Mouse (Mus musculus) spleen, adult 2 months (tissue): Measurements from ENCODE around the gene Casp8. TPM values are rescaled to one million over a fixed set of nuclear protein-coding genes. Genes with fewer than 3 reads are reported as not detected.

ENCODE experiments used
- DNase-seq, 2 experiments: peaks; one replicate each; pipeline versions ENCODE4 v3.0.0 to v3.0.0-alpha.2; 2012 to 2021; ENCODE audit warnings: low spot score in 2 of 2, low read depth in 1 of 2
- H3K27ac ChIP-seq: fragments of 200-500 bp; 2 replicates; pipeline ENCODE4 v1.5.1; 2012; ENCODE audit warnings: low read length, inconsistent platforms; ENCODE audit not compliant: insufficient read depth
- H3K27me3 ChIP-seq: fragments of 200-500 bp; 2 replicates; pipeline ENCODE4 v1.6.1; 2012; ENCODE audit warnings: mild to moderate bottlenecking, moderate library complexity, low read length, inconsistent platforms; ENCODE audit not compliant: control insufficient read depth, insufficient read depth
- H3K36me3 ChIP-seq: fragments of 200-500 bp; 2 replicates; pipeline ENCODE4 v1.6.1; 2012; ENCODE audit warnings: mild to moderate bottlenecking, low read length, inconsistent platforms; ENCODE audit not compliant: control insufficient read depth, insufficient read depth
- H3K4me1 ChIP-seq: fragments of 200-500 bp; 2 replicates; pipeline ENCODE4 v1.6.1; 2011; ENCODE audit warnings: inconsistent platforms; ENCODE audit not compliant: control insufficient read depth, insufficient read depth, insufficient read length
- H3K4me3 ChIP-seq: fragments of 200-500 bp; 2 replicates; pipeline ENCODE4 v1.5.1; 2011; ENCODE audit warnings: mild to moderate bottlenecking, inconsistent platforms; ENCODE audit not compliant: insufficient read depth, insufficient read length; ENCODE audit errors: extremely low read depth
- CTCF ChIP-seq: fragments of 200-500 bp; IDR thresholded peaks from 2 replicates; pipeline ENCODE4 v1.5.1; 2011; ENCODE audit warnings: mild to moderate bottlenecking, inconsistent platforms; ENCODE audit not compliant: insufficient read depth, insufficient read length, insufficient replicate concordance; ENCODE audit errors: extremely low read depth
- POLR2A ChIP-seq: fragments of 200-500 bp; IDR thresholded peaks from 2 replicates; pipeline ENCODE4 v1.6.1; 2011; ENCODE audit warnings: low read depth, low read length, inconsistent platforms
- WGBS: fragments of 180-500 bp; shearing (Covaris S2); methylation state at CpG from one replicate; pipeline ENCODE4 v1.1.7; 2018; 5-methylcytosine and 5-hydroxymethylcytosine counted together
- polyA plus RNA-seq: library from polyadenylated mRNA; depleted of rRNA; stranded (reverse); fragments of >200 nt; gene quantifications from 2 replicates; pipeline ENCODE4 v1.2.3, GENCODE M21; 2012

Gene Casp8
- polyA plus RNA-seq, 1 experiment = 6.3 TPM

DNA sequence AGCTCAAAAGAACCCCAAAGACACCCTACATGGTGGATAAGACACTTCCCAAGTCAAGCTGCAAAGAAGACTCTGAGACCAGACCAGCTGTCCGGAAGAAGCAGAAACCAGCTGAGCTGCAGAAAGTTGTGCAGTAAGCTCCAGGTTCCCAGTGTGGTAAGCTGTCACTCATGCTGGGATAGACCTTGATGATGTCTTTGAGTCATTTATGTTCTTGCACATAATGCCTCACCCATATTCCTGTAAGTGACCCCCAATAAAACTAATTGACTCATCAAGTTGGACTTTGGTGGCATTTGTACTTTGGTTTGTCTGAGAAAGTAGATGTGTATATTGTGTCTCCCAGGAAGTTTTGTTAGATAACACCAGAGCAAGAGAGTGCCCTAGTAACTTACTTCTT is 17.6 kb upstream of the Casp8 start:
- 90% methylated on average over 1 of the region's 1 CpGs for WGBS
- Histone ChIP-seq H3K27ac (no peak overlapping the region), H3K4me3 (no peak overlapping the region), H3K27me3 (no peaks in the 10 kb centered on the region), H3K36me3 (no peaks in the 10 kb centered on the region), H3K4me1 (peaks cover 13% of the 10 kb centered on the region)
- no peak for DNase-seq
- TF ChIP-seq POLR2A (no peak), CTCF (no peak)

- whole genome bisulfite sequencing = 22% methylated on average over 1 of the region's 1 CpGs
- TF ChIP-seq CTCF (no peak), POLR2A (no peak)
- DNase-seq = peak; percentile 33 to 49
- H3K27me3 ChIP-seq = no peaks in the 10 kb centered on the region
- H3K4me1 ChIP-seq = peaks cover 11% of the 10 kb centered on the region
- no peaks in the 10 kb centered on the region for H3K36me3 ChIP-seq
- H3K4me3 ChIP-seq = no peak overlapping the region
- no peak overlapping the region for H3K27ac ChIP-seq
Observed at GRCm38 (mm10) chr1:58778226-58778625, 16.9 kb upstream of the Casp8 start.

GRCm38 (mm10) chr1:58786276-58786675 is 8.9 kb upstream of the Casp8 start:
- 88% methylated on average over 2 of the region's 2 CpGs for WGBS
- no peak for TF ChIP-seq POLR2A
- TF ChIP-seq CTCF = no peak
- Histone ChIP-seq H3K27me3 (no peaks in the 10 kb centered on the region), H3K4me1 (no peaks in the 10 kb centered on the region), H3K4me3 (no peak overlapping the region), H3K36me3 (no peaks in the 10 kb centered on the region), H3K27ac (no peak overlapping the region)
- DNase-seq = no peak

DNA sequence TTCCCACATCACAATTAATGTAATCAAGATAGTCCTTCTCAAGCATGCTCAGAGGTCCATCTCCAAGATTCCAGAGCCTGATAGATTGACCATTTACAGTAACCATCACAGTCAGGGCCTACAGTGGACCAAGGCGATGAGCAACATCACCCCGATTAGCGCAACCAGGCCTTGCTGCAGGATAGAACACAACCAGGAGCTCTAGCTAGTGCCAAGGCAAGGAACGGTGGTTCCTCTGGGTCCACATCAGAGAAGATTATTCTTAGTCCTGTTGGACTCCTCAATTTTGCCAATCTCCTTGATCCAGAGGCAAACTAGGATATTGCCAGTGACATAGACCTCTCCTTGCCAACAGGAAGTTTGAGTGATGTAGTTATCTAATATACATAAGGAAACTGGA is 6.8 kb upstream of the Casp8 start:
- DNase-seq = no peak
- Histone ChIP-seq H3K36me3 (no peaks in the 10 kb centered on the region), H3K4me1 (no peaks in the 10 kb centered on the region), H3K4me3 (no peak overlapping the region), H3K27ac (no peak overlapping the region), H3K27me3 (no peaks in the 10 kb centered on the region)
- WGBS = 97% methylated on average over 4 of the region's 4 CpGs
- TF ChIP-seq CTCF (no peak), POLR2A (no peak)

- peaks cover 7% of the 10 kb centered on the region; the same call in 1 of the 2 replicates for H3K36me3 ChIP-seq
- no peak for DNase-seq
- H3K27me3 ChIP-seq = no peaks in the 10 kb centered on the region
- no peaks in the 10 kb centered on the region for H3K4me1 ChIP-seq
- H3K27ac ChIP-seq = peak overlapping the region; percentile 93; the same call in 1 of the 2 replicates
- peak overlapping the region; percentile 89; the same call in 1 of the 2 replicates for H3K4me3 ChIP-seq
- TF ChIP-seq POLR2A (no peak), CTCF (no peak)
- WGBS = 57% methylated on average over 2 of the region's 2 CpGs
Observed at GRCm38 (mm10) chr1:58794705-58795104, 469 bp upstream of the Casp8 start.

DNA sequence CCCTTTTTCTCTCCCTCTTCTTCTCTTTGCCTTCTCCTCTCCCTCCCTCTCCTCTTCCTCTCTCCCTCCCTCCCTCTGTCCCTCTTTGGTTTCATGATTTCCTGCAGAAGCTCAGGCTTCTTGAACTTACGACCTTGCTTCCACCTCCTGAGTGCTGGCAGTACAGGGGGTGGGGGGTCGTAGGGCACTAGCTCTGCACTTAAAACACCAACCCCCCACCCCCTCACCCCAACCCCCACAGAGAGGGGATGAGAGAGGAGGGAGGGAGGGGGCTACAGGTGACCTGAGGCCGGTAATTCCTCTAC is 837 bp downstream of the Casp8 start:
- TF ChIP-seq CTCF (no peak), POLR2A (no peak)
- H3K4me3 ChIP-seq = peak overlapping the region; percentile 89
- peaks cover 7% of the 10 kb centered on the region; the same call in 1 of the 2 replicates for H3K36me3 ChIP-seq
- H3K4me1 ChIP-seq = no peaks in the 10 kb centered on the region
- H3K27ac ChIP-seq = peak overlapping the region; percentile 93
- WGBS = 0% methylated on average over 3 of the region's 3 CpGs
- no peaks in the 10 kb centered on the region for H3K27me3 ChIP-seq
- DNase-seq = no peak

DNA sequence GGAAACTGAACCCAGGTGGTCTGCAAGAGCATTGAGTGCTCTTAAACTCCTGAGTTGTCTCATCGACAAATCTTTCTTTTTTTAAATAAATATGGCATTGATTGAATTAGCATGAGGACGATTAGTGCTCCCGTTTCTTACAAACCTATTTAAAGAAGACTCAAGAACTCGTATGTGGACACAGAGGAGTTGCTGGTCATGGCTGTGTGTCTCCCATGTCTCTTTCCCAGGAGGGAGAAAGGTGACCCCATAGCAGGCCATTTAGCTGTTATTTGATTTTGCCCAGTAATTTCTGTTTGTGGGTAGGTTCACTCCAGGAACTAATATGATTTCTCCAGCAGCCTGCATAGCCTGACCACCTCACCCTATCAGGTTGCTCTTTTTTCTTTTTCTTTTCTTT is 1.7 kb downstream of the Casp8 start:
- peak overlapping the region; percentile 13 for H3K4me3 ChIP-seq

More for the DNA sequence above, 1.7 kb downstream of the Casp8 start:
- no peak for TF ChIP-seq POLR2A
- no peak for TF ChIP-seq CTCF
- Histone ChIP-seq H3K27me3 (no peaks in the 10 kb centered on the region), H3K4me1 (peaks cover 2% of the 10 kb centered on the region; the same call in 1 of the 2 replicates), H3K36me3 (peaks cover 7% of the 10 kb centered on the region; the same call in 1 of the 2 replicates), H3K27ac (peak overlapping the region; percentile 34; the same call in 1 of the 2 replicates)
- 8% methylated on average over 4 of the region's 4 CpGs for WGBS
- DNase-seq = no peak
